Mouse (Mus musculus) embryonic facial prominence, embryonic 13.5 days (tissue): ENCODE measurements at regions not wholly inside any gene's neighbourhood (a gene's known extent, or its start where the extent isn't known, plus 50 kb on each side); places are given as distances from the start of the nearest gene placed in this dataset.

ENCODE experiments used
- ATAC-seq: fragments of 200-750 bp; cut with Nextera tagmentation; 2 replicates; pipeline ENCODE4 v1.8.0; 2017; ENCODE audit warnings: low read depth; ENCODE audit not compliant: insufficient number of reproducible peaks, insufficient read depth, low FRiP score, low TSS enrichment
- H3K27ac ChIP-seq: fragments of 300-500 bp; sonication (generic); 2 replicates; pipeline ENCODE4 v1.5.1; 2015; ENCODE audit warnings: moderate library complexity, mild to moderate bottlenecking, inconsistent platforms
- H3K27me3 ChIP-seq: fragments of 300-500 bp; sonication (generic); 2 replicates; pipeline ENCODE4 v1.6.1; 2015; ENCODE audit warnings: mild to moderate bottlenecking, inconsistent platforms
- H3K36me3 ChIP-seq: fragments of 300-500 bp; sonication (generic); 2 replicates; pipeline ENCODE4 v1.6.1; 2015; ENCODE audit warnings: mild to moderate bottlenecking, inconsistent platforms
- H3K4me1 ChIP-seq: fragments of 300-500 bp; sonication (generic); 2 replicates; pipeline ENCODE4 v1.6.1; 2015; ENCODE audit warnings: inconsistent platforms
- H3K4me2 ChIP-seq: fragments of 300-500 bp; sonication (generic); 2 replicates; pipeline ENCODE4 v1.6.1; 2015; ENCODE audit warnings: moderate library complexity, mild to moderate bottlenecking, inconsistent platforms
- H3K4me3 ChIP-seq: fragments of 300-500 bp; sonication (generic); 2 replicates; pipeline ENCODE4 v1.5.1; 2015; ENCODE audit warnings: mild to moderate bottlenecking, inconsistent platforms
- H3K9ac ChIP-seq: fragments of 300-500 bp; sonication (generic); 2 replicates; pipeline ENCODE4 v1.6.1; 2015; ENCODE audit warnings: mild to moderate bottlenecking, inconsistent platforms
- H3K9me3 ChIP-seq: fragments of 300-500 bp; sonication (generic); 2 replicates; pipeline ENCODE4 v1.6.1; 2016; ENCODE audit warnings: inconsistent platforms
- WGBS: fragments of 180-500 bp; shearing (Covaris S2); methylation state at CpG from one replicate; pipeline ENCODE4 v1.1.7; 2015; ENCODE audit warnings: mixed read lengths; 5-methylcytosine and 5-hydroxymethylcytosine counted together

GRCm38 (mm10) chr6:140984249-140984648 lies 255.2 kb downstream of the Gm11077 start:
- no peaks in the 10 kb centered on the region for H3K36me3 ChIP-seq
- no peaks in the 10 kb centered on the region for H3K4me1 ChIP-seq
- H3K4me3 ChIP-seq, result no peak overlapping the region
- H3K9ac ChIP-seq, result no peak overlapping the region
- H3K4me2 ChIP-seq, result no peak overlapping the region
- H3K9me3 ChIP-seq, result no peaks in the 10 kb centered on the region
- 87% methylated on average over 7 of the region's 7 CpGs for WGBS
- no peak overlapping the region for H3K27ac ChIP-seq
- ATAC-seq, result no peak
- H3K27me3 ChIP-seq, result no peaks in the 10 kb centered on the region

- H3K9ac ChIP-seq, result no peak overlapping the region
- no peak overlapping the region for H3K27ac ChIP-seq
- ATAC-seq, result no peak
- H3K4me2 ChIP-seq, result no peak overlapping the region
- H3K27me3 ChIP-seq, result no peaks in the 10 kb centered on the region
- no peaks in the 10 kb centered on the region for H3K36me3 ChIP-seq
- H3K9me3 ChIP-seq, result 0 out of 2 replicates have a peak, but pooled peaks cover 5% of the 10 kb centered on the region
- no peak overlapping the region for H3K4me3 ChIP-seq
- H3K4me1 ChIP-seq, result peaks cover 2% of the 10 kb centered on the region; the same call in 1 of the 2 replicates
- 63% methylated on average over 13 of the region's 13 CpGs for WGBS
Measured at GRCm38 (mm10) chr6:140993643-140994580, 255.2 kb upstream of the Pde3a start.

- ATAC-seq, result no peak
- Histone ChIP-seq H3K27ac (no peak overlapping the region), H3K4me2 (no peak overlapping the region), H3K9me3 (0 out of 2 replicates have a peak, but pooled peaks cover 5% of the 10 kb centered on the region), H3K4me3 (no peak overlapping the region), H3K27me3 (no peaks in the 10 kb centered on the region), H3K4me1 (peaks cover 2% of the 10 kb centered on the region; the same call in 1 of the 2 replicates), H3K9ac (no peak overlapping the region), H3K36me3 (no peaks in the 10 kb centered on the region)
- WGBS, result 73% methylated on average over 14 of the region's 14 CpGs
Measured at GRCm38 (mm10) chr6:140995340-140996135, 253.5 kb upstream of the Pde3a start.

- no peak overlapping the region for H3K9ac ChIP-seq
- no peaks in the 10 kb centered on the region for H3K36me3 ChIP-seq
- H3K27ac ChIP-seq, result no peak overlapping the region
- 0 out of 2 replicates have a peak, but pooled peaks cover 5% of the 10 kb centered on the region for H3K9me3 ChIP-seq
- no peaks in the 10 kb centered on the region for H3K27me3 ChIP-seq
- WGBS, result 53% methylated on average over 7 of the region's 7 CpGs
- no peak overlapping the region for H3K4me2 ChIP-seq
- peaks cover 2% of the 10 kb centered on the region; the same call in 1 of the 2 replicates for H3K4me1 ChIP-seq
- ATAC-seq, result no peak
- H3K4me3 ChIP-seq, result no peak overlapping the region
Measured at GRCm38 (mm10) chr6:140998069-140998468, 251.0 kb upstream of the Pde3a start.

- WGBS, result 63% methylated on average over 2 of the region's 2 CpGs
Measured at GRCm38 (mm10) chr6:141000552-141000951, 248.5 kb upstream of the Pde3a start.

GRCm38 (mm10) chr6:141001306-141001705 lies 247.8 kb upstream of the Pde3a start:
- WGBS, result 75% methylated on average over 3 of the region's 3 CpGs
- Histone ChIP-seq H3K4me2 (no peak overlapping the region), H3K36me3 (no peaks in the 10 kb centered on the region), H3K4me3 (no peak overlapping the region), H3K27me3 (no peaks in the 10 kb centered on the region), H3K9ac (no peak overlapping the region), H3K4me1 (no peaks in the 10 kb centered on the region), H3K27ac (no peak overlapping the region), H3K9me3 (0 out of 2 replicates have a peak, but pooled peaks cover 5% of the 10 kb centered on the region)
- no peak for ATAC-seq

More at GRCm38 (mm10) chr6:141000552-141000951, 248.5 kb upstream of the Pde3a start:
- Histone ChIP-seq H3K4me1 (no peaks in the 10 kb centered on the region), H3K4me3 (no peak overlapping the region), H3K4me2 (no peak overlapping the region), H3K36me3 (no peaks in the 10 kb centered on the region), H3K9me3 (0 out of 2 replicates have a peak, but pooled peaks cover 5% of the 10 kb centered on the region), H3K9ac (no peak overlapping the region), H3K27ac (no peak overlapping the region), H3K27me3 (no peaks in the 10 kb centered on the region)
- no peak for ATAC-seq

- no peak overlapping the region for H3K9ac ChIP-seq
- H3K27me3 ChIP-seq, result no peaks in the 10 kb centered on the region
Measured at GRCm38 (mm10) chr6:141015055-141015681, 233.9 kb upstream of the Pde3a start.

GRCm38 (mm10) chr6:141023501-141023900 lies 225.6 kb upstream of the Pde3a start:
- Histone ChIP-seq H3K27ac (no peak overlapping the region), H3K36me3 (no peaks in the 10 kb centered on the region), H3K4me1 (no peaks in the 10 kb centered on the region), H3K27me3 (no peaks in the 10 kb centered on the region), H3K9me3 (no peaks in the 10 kb centered on the region), H3K4me3 (no peak overlapping the region), H3K4me2 (no peak overlapping the region), H3K9ac (no peak overlapping the region)
- WGBS, result 85% methylated on average over 4 of the region's 4 CpGs
- no peak for ATAC-seq

More at GRCm38 (mm10) chr6:141015055-141015681, 233.9 kb upstream of the Pde3a start:
- no peak for ATAC-seq
- Histone ChIP-seq H3K9me3 (no peaks in the 10 kb centered on the region), H3K4me1 (no peaks in the 10 kb centered on the region), H3K27ac (no peak overlapping the region), H3K4me3 (no peak overlapping the region), H3K36me3 (no peaks in the 10 kb centered on the region), H3K4me2 (no peak overlapping the region)
- 89% methylated on average over 11 of the region's 11 CpGs for WGBS

GRCm38 (mm10) chr6:141027353-141027752 lies 221.7 kb upstream of the Pde3a start:
- WGBS, result 59% methylated on average over 4 of the region's 4 CpGs
- no peaks in the 10 kb centered on the region for H3K4me1 ChIP-seq
- no peaks in the 10 kb centered on the region for H3K9me3 ChIP-seq
- H3K4me2 ChIP-seq, result no peak overlapping the region
- no peak overlapping the region for H3K4me3 ChIP-seq
- no peak for ATAC-seq
- H3K9ac ChIP-seq, result no peak overlapping the region
- H3K27me3 ChIP-seq, result no peaks in the 10 kb centered on the region
- no peak overlapping the region for H3K27ac ChIP-seq
- H3K36me3 ChIP-seq, result no peaks in the 10 kb centered on the region

GRCm38 (mm10) chr6:141027787-141028186 lies 221.3 kb upstream of the Pde3a start:
- no peaks in the 10 kb centered on the region for H3K27me3 ChIP-seq
- no peaks in the 10 kb centered on the region for H3K9me3 ChIP-seq
- no peak overlapping the region for H3K27ac ChIP-seq
- H3K9ac ChIP-seq, result no peak overlapping the region
- H3K4me3 ChIP-seq, result no peak overlapping the region
- 83% methylated on average over 5 of the region's 5 CpGs for WGBS
- H3K4me2 ChIP-seq, result no peak overlapping the region
- no peaks in the 10 kb centered on the region for H3K36me3 ChIP-seq
- no peak for ATAC-seq
- H3K4me1 ChIP-seq, result no peaks in the 10 kb centered on the region

- Histone ChIP-seq H3K9ac (no peak overlapping the region), H3K4me1 (no peaks in the 10 kb centered on the region), H3K4me2 (no peak overlapping the region), H3K27ac (no peak overlapping the region), H3K9me3 (no peaks in the 10 kb centered on the region), H3K27me3 (no peaks in the 10 kb centered on the region), H3K4me3 (no peak overlapping the region), H3K36me3 (no peaks in the 10 kb centered on the region)
- 79% methylated on average over 5 of the region's 5 CpGs for WGBS
- ATAC-seq, result no peak
Measured at GRCm38 (mm10) chr6:141034824-141035223, 214.2 kb upstream of the Pde3a start.
